Mouse (Mus musculus) embryo, embryonic 11.5 days (tissue): ENCODE data around the gene Vmn1r188.
A peak's percentile ranks its signal among the peaks of the same experiment; 100 is the strongest.
"Not testable (repeated sequence)": the region's sequence is repeated elsewhere in the genome, so short reads cannot be mapped to it uniquely, and the experiment has no call there.

ENCODE experiments used
- DNase-seq: peaks from one replicate; pipeline ENCODE4 v3.0.0-alpha.2; 2012; ENCODE audit warnings: low read depth, low spot score

Vmn1r188 gene

GRCm38 (mm10) chr13:22084140-22084539 lies at the start of gene Vmn1r188:
Vmn1r188 (plus strand) TSS chr13:22084440.
- not testable (repeated sequence) for DNase-seq

- DNase-seq: no peak
Measured at GRCm38 (mm10) chr13:22034443-22035266, 49.6 kb upstream of the Vmn1r188 start.

- peak; percentile 87 for DNase-seq
Measured at GRCm38 (mm10) chr13:22035267-22036148, 48.7 kb upstream of the Vmn1r188 start, which contains the start of the genes Hist1h2ah and Hist1h2bk. Hist1h2ah (minus strand) TSS chr13:22035568. Hist1h2bk (plus strand) TSS chr13:22035870.

GRCm38 (mm10) chr13:22036149-22036956 lies 47.9 kb upstream of the Vmn1r188 start:
- no peak for DNase-seq

- DNase-seq: no peak
Measured at GRCm38 (mm10) chr13:22036986-22037385, 47.3 kb upstream of the Vmn1r188 start.

- DNase-seq: no peak
Measured at GRCm38 (mm10) chr13:22037415-22037814, 46.8 kb upstream of the Vmn1r188 start.

- no peak for DNase-seq
Measured at GRCm38 (mm10) chr13:22039364-22039763, 44.9 kb upstream of the Vmn1r188 start.

- no peak for DNase-seq
Measured at GRCm38 (mm10) chr13:22039951-22040463, 44.2 kb upstream of the Vmn1r188 start.

GRCm38 (mm10) chr13:22040464-22041141 lies 43.6 kb upstream of the Vmn1r188 start:
- peak; percentile 39 for DNase-seq

- DNase-seq: peak; percentile 93
Measured at GRCm38 (mm10) chr13:22041142-22041536, 43.1 kb upstream of the Vmn1r188 start, which contains the start of gene Hist1h4i. Hist1h4i (minus strand) TSS chr13:22041362.

- peak; percentile 32 for DNase-seq
Measured at GRCm38 (mm10) chr13:22041651-22042567, 42.3 kb upstream of the Vmn1r188 start.

GRCm38 (mm10) chr13:22042568-22043502 lies 41.4 kb upstream of the Vmn1r188 start, which contains the start of the genes Hist1h2ag and Hist1h2bj:
Hist1h2ag (minus strand) TSS chr13:22042944.
Hist1h2bj (plus strand) TSS chr13:22043214.
- peak; percentile 96 for DNase-seq

- peak; percentile 54 for DNase-seq
Measured at GRCm38 (mm10) chr13:22043503-22044431, 40.5 kb upstream of the Vmn1r188 start.

- DNase-seq: no peak
Measured at GRCm38 (mm10) chr13:22044432-22045155, 39.6 kb upstream of the Vmn1r188 start.

GRCm38 (mm10) chr13:22045311-22045710 lies 38.9 kb upstream of the Vmn1r188 start:
- no peak for DNase-seq

GRCm38 (mm10) chr13:22049041-22049440 lies 35.2 kb upstream of the Vmn1r188 start:
- DNase-seq: no peak
